Mouse (Mus musculus) kidney, postnatal 10 days (tissue): ENCODE data around the gene Atp6ap1l.

ENCODE experiments used
- DNase-seq: peaks from one replicate; pipeline ENCODE4 v3.0.0; 2021; ENCODE audit warnings: mixed read lengths

Atp6ap1l gene

DNA sequence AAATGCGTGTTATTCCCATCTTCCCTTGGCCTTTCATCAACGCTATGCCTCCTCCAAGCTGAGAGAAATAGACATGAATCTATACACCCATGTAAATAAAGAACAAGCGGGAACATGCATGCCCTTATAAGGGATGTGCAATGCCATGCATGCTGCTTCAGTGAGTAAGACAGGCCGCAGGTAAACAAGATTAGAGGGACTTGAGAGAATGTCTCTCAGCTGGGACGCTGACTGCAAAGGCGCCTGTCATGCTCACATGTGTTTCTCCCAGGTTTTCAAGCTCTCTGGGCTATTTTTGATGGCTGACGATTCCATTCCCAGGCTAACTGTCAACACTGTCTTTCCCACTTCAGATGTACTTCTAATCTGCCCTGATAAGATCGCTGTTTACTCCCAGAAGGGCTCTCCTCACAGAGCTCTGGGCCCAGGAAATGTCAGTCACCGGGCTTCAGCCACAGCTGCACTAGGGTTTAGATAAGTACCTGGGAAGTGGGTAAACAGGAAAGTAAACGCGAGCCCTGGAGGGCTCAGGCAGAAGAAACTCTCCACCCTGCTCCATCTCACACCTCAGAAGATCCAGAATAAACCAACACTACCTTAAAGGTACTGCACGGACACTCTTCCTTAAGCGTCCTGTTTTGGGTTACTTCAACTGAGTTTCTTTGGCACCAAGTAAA, 19.2 kb downstream of the Atp6ap1l start:
- no peak for DNase-seq

DNA sequence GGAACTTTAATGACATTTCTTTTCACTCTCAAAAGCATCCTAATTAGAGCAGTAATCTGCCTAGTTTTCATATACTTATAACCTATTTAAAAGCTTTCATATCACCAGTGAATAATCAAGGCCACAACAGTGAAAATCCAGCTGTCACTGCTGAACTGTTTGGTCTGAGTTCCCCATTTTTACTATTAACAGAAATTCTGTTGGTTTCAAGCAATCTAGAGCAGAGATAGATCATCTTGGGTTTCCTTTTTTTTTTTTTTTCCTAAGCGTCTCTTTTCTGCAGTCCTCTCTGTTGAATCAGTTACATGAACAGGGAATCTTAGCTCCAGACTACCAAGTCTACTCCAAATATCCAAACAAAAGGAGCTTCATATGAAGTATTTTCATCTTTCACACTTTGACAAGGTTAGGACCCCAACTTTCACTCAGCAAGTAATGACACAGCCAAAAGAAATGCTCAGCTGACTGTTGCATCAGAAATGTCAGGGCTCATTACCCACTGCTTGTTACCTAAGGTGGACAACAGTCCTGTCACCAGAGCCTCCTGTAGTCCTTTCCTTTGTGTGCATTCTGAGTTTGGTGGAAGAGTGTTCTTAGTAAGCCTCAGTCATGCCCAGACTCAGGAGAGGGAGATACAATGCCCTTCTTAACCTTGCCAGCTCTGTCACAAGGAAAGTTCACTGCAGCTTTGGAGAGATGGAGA, 23.3 kb downstream of the Atp6ap1l start:
- no peak for DNase-seq

DNA sequence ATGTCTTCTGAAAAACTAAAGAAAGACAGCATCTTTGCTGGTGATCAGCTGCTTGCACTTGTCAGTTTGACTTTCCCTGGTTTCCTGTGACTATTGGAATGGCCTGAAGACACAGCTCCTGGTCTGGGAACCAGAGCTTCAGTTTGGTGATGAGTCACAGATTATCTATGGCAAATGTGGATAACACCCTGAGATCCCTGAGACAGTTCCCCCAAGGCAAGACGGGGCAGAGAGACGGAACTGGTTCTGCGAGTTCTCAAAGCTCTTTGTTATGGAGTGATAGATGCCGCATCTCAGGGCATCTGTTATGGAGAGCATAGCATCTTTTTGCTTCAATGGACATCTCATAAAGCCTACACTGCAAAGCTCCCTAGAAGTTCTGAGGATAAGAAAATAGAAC, 33.6 kb downstream of the Atp6ap1l start:
- DNase-seq, result no peak

DNA sequence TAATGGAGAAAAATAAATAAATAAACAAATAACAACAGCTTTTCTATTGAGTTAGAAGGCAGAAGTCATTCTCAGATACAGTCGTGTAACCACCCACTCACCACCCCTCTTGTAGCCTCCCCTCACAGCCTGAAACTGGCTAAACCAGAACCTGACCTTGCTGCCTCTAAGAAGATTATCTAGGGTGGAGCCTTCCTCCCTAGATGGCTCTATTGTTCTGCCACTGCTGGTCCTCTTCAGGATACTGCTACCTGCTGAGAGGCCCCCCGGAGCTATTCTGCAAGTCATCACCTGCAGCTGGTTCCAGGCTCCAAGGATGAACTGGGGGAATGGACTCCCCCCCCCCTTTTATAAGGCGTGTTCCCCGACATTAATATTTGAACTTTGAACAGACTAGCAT, 36.0 kb downstream of the Atp6ap1l start:
- DNase-seq, result no peak

DNA sequence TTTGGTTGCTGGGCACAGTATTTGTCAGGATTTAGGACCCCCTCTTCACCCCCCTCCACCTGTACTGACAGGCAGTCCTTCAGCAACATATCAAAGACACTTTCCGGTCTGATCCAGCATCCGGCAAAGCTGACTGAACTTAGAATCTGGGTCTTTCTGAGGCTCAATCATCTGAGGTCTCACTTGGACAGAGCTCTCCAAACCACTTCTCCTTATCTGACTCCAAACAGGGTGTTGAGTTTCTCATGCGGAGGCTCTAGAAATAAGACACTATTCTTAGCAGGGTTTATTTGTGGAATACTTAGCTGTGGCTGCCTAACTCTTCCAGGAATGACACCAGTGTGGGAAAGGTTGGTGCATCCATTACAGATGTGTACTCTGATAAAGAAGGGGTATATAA, 43.0 kb downstream of the Atp6ap1l start:
- no peak for DNase-seq

DNA sequence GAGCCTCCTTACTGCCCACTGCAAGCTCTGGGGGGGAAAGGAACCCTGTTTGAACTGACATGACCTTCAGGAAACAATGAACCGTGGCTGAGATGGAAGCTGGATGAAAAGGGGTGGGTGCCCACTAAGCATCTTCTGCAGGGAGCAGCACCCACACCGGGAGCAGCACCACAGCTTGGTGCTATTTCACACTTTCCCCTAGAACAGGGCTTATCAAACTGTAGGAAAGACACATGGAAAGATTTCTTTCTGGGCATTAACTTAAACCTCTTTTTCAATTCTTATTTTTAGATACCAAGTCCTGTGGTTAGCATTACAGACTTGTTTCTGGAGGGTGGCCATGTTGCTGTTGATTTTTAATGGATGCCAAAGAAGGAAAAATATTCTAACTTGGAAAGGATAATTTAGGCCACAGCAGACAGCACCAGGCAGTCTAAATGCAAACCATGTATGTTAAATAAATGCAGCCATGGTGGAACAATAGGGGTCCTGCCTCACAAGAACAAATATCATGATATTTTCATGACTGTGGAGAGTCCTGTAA, 44.2 kb downstream of the Atp6ap1l start:
- DNase-seq, result no peak

DNA sequence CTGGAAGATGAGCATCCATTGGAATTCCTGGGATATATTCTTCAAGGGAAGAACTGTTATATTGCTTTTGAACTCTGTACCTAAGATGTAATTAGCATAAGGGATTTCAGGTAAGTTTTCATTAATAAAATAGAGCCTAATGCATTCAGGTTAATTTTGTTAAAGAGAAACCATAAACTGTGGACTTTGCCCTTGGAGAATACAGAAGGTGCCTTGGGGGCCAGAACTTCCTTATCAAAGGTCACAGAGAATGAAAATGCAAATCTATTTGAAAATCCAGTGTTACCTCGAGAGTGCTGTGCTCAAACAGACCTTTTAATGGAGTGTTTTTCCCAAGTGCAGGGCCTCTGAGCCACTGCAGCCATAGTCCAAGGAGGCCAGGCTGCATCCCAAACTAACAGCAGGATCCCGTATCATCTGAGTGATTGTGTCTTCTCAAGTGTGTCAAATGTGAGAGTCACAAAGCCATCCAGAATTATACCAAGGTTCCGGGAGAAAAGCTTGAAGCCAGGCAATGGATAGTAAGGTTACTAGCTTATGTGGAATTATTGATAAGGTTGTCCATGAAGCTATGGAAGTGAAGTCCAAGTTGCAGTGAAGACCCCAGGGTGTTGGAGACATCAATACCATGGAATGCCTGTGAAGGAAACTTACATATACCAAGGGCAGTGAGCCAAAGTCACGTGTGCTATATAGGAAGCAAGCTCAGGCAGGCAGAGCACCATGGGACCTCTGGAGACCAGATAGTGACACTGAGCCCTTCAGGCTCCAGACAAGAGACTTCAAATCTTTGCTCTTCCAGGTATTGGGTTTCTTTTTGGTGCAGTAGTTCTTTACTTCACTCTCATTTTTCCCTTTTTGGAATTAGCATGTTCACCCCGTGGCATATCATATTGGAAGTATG, 52.2 kb downstream of the Atp6ap1l start:
- DNase-seq, result no peak

DNA sequence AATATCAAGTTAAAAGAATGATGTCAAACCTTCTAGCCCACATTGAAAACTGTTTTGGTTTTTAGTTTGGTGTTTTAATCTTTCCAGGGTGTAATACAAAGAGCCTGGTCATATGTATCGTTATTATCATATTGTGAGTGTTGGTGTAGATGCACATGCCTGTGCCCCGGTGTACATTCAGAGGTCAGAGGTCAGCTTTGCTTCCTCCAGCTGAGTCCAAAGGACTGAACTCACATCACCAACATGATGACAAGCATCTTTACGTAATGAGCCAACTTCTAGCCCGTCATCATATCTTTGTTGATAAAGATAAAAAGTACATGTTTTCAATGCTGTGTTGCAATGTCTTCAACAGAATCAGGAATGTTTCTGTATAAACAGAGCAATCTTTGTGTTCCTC, 53.4 kb downstream of the Atp6ap1l start:
- no peak for DNase-seq

DNA sequence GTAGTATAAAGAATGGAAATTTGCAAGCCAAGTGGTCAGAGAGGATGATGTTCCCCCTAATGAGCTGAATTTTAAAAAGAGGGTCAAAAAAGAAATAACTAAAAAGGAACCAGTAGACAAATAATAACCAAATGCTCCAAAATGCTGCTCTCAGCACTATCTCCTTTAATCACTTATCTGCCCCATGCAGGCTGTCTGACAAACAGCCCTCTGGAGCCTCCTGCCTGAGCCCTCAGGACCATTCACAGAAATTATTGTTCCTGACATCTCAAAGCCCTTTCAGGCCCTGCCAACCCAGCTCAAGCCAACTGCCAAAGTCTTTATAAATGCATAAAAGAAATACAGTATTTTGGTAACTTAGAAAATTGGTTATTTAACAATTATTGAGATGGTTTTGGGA, 61.0 kb downstream of the Atp6ap1l start:
- DNase-seq, result no peak

DNA sequence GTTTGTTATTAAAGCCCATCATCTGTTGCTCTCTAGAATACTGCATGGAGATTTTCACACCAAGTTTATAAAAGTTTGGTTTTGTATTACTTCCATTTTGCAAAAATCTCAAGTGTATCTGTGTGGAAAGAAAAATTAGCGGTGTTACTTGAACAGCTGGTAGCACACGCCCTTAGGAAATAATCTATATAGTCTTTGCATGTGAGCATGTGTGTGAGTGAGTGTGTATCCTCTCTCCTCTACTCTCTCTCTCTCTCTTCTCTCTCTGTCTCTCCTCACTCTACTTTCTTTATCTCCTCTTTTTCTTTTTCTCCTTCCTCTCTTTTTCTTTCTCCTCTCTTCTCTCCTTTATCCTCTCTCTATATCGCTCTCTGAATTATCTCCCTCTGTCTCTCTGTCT, 61.7 kb downstream of the Atp6ap1l start:
- no peak for DNase-seq

DNA sequence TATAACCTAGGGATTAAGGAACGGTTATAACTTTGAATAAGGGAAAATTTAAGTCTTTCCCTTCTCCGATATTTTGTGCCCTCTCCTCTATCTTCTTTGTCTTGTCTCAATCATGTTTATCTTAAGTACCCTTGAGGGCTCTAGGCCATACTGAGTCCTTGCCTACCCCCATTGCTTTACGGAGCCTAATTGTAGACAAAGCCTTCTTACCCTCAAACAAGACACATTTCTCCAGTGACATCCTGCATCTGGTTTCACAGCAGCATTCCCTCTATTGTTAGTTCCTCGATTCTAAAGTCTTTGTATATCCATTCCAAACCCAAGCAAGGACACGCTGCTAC, 64.0 kb downstream of the Atp6ap1l start:
- no peak for DNase-seq

DNA sequence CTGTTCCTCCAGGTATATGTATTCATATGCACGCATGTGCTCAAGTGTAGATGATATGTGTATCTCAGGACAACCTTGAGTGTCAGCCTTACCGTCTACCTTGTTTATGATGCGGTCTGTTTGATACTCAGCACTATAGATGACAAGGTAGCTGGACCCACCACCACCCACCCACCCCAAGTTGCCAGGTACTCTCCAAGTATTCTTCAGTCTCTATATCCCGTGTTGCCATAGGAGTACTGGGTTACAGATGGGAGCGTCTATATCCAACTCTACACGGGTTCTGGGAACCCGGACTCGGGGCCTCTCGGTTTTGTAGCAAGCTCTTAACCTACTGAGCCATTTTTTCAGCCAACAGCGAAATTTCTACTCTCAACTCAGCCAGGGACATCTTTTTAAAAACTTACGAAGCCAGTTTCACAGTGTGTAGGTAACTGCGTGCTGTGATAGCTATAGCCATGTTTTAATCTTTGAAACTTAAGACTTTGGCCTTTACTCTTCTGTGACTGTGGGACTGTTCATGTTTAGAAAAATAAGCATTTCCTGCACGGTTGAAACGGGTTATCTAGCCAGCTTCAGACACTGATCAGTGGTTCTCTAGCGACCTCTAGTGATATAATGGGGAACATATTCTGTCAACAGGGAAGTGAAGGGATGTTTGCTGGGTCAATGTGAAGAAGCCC, 64.5 kb downstream of the Atp6ap1l start:
- peak; percentile 32 for DNase-seq

DNA sequence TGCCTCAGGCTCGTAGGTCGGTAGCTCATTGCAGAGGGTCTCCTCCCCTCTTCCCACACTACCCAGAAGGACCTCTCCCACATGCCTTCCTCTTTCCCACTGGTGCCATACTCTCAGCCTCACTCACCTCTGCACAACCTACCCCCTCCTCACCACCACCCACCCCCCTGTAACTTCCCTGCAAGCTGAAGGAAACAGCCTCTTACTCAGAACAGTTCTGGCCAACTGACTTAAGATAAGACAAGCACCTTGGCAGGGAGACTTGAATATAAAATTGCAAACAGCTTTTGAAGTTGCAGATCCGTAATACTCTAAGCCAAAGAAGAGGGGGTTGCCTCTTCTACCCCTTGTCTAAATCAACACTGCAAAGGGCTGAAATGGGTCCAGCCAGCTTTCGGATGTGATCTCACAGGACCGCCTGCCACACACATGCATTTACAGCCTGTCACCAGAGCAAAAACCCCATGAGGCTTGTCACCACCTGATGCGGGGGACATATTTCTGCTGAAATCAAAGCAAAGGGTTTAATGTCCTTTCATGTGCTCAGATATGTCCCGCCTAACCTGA, 71.4 kb downstream of the Atp6ap1l start:
- DNase-seq, result no peak
